9 mouse cellular contexts compared by ENCODE assay signal in the genomic region with DNA sequence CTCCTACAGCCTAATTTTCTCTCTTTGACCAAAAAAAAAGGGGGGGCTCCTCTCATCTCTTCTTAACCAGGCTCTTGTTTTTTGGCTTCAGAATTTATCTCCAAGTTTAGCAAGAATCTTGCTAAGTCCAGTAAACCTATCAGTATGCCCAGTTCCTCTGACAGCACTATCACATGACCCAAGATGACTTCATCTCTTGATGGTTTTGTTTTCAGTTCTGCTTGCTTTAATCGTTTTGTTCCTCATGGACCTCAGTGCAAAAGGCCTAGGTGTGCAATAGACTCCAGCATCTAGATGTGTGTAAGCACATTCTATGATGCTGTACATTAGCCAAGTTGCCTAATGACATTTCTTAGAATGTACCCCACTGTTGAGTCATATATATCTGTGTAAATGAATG.
"Had no signal": no experiment of that assay in that cellular context is flagged by ENCODE, and none has a peak within 500 bp of the region (broad histone marks: within the 10 kb centered on the region; RNA-seq: fewer than 3 reads in every experiment).

No protein-coding gene starts in this region.

- DNase-seq: kidney, adult 18-20 months; kidney, adult 9 months; kidney, postnatal 14 days; kidney, postnatal 4 days; left cerebral cortex, postnatal 4 days; liver, embryonic 13.5 days; lung, adult 2 months; midbrain, embryonic 14.5 days; thymus, postnatal 25 days had no signal
